Mouse (Mus musculus): Measurements from ENCODE around the gene Noxred1. TPM values are rescaled to one million over a fixed set of nuclear protein-coding genes. Genes with fewer than 3 reads are reported as not detected.

The Noxred1 gene
- 0.36 TPM for polyA plus RNA-seq (2017; shearing (Covaris generic))

DNA sequence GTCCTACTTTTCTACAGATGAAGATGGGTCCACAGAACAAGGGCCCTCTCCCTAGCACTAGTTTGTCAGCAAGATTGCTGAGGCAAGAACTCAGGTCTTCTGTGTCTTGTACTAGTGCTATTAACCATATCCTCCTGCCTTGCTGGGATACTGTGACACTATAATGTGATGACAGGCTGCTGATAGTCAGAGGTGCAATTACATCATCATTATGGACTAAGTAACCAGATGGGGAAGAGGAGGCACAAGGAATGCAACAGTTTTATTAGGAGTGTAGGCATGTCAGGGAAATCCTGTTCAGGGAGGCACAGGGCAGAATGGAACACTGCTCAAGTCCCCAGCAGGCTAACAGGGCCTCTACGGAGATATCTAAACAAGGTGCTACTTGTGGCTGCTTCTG lies at the start of gene Noxred1:
TSS of gene Noxred1 (minus strand) at position 101 of the 400 bp plus-strand sequence.

GRCm38 (mm10) chr12:87266108-87266826 lies 27.7 kb upstream of the Noxred1 start, which contains the start of the genes Vipas39 and Ahsa1:
Vipas39 (minus strand) TSS chr12:87266256.
Ahsa1 (plus strand) TSS chr12:87266479.

DNA sequence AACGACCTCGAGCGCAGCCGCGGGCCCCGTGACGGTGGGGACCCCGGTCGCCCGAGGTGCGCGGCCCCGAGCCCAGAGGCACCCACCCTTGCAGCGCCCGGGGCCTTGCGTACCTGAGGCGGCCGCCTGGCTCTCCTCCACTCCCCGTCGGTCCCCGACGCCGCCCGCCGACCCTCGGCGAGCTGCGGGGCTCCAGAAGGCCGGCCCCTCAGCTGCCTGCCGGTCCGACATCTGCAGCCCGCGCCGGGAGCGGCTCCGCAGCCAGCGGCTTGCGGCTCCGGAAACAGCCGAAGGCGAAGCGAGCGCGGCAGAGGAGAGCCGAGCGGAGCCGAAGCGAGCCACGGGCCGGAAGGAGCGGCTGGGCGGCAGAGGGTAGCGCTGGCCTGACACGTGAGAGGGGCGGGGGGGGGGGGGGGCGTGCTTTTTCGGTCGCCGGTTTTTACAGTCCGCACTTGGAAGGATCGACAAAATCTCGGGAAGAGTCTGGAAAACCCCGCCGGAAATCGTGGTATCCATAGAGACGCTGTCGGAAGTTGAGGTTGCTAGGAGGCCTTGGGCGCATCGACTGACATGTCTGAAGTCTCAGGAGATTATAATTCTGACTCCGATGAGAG lies 38.5 kb downstream of the Noxred1 start, which contains the start of gene Tmed8:
TSS of gene Tmed8 (minus strand) at position 482 of the 614 bp plus-strand sequence.

GRCm38 (mm10) chr12:87199206-87199972 lies 39.1 kb downstream of the Noxred1 start, which contains the start of gene Samd15:
Samd15 (plus strand) TSS chr12:87199723.

Other genes with a start within 250 kb of the Noxred1 start
- not detected for gene Zdhhc22, start 248.3 kb downstream of the Noxred1 start, polyA plus RNA-seq (2017; shearing (Covaris generic))
- not detected for gene Tmem63c, start 217.4 kb downstream of the Noxred1 start, polyA plus RNA-seq (2017; shearing (Covaris generic))
- gene Ngb, start 136.2 kb downstream of the Noxred1 start, polyA plus RNA-seq (2017; shearing (Covaris generic)), result not detected
- 9.1 TPM for gene Gstz1, start 91.6 kb downstream of the Noxred1 start, polyA plus RNA-seq (2017; shearing (Covaris generic))
- gene Pomt2, start 90.8 kb downstream of the Noxred1 start, polyA plus RNA-seq (2017; shearing (Covaris generic)), result 5.0 TPM
- gene Samd15, start 39.0 kb downstream of the Noxred1 start, polyA plus RNA-seq (2017; shearing (Covaris generic)), result 2.9 TPM
- 7.6 TPM for gene Tmed8, start 38.3 kb downstream of the Noxred1 start, polyA plus RNA-seq (2017; shearing (Covaris generic))
- 23.5 TPM for gene Vipas39, start 27.5 kb upstream of the Noxred1 start, polyA plus RNA-seq (2017; shearing (Covaris generic))
- gene Ahsa1, start 27.7 kb upstream of the Noxred1 start, polyA plus RNA-seq (2017; shearing (Covaris generic)), result 177 TPM
- gene Ism2, start 61.0 kb upstream of the Noxred1 start, polyA plus RNA-seq (2017; shearing (Covaris generic)), result not detected
- gene Sptlc2, start 149.6 kb upstream of the Noxred1 start, polyA plus RNA-seq (2017; shearing (Covaris generic)), result 129 TPM
- gene Slirp, start 205.2 kb upstream of the Noxred1 start, polyA plus RNA-seq (2017; shearing (Covaris generic)), result 34.5 TPM
- gene Alkbh1, start 205.3 kb upstream of the Noxred1 start, polyA plus RNA-seq (2017; shearing (Covaris generic)), result 98.7 TPM
- gene Snw1, start 233.5 kb upstream of the Noxred1 start, polyA plus RNA-seq (2017; shearing (Covaris generic)), result 213 TPM

All from naive thymus-derived CD4-positive, alpha-beta T cell, adult 5 months (primary cell).